Mouse (Mus musculus): ENCODE data around the gene Cyp20a1. TPM values are rescaled to one million over a fixed set of nuclear protein-coding genes. Genes with fewer than 3 reads are reported as not detected.
A peak's percentile ranks its signal among the peaks of the same experiment; 100 is the strongest.

Gene Cyp20a1
- polyA plus RNA-seq, 1 experiment from 2014 or later, result 22.3 TPM

- Histone ChIP-seq H3K4me3 (ENCODE audit: low read depth, low read length) (no peak overlapping the region), H3K4me1 (ENCODE audit: insufficient read depth) (no peaks in the 10 kb centered on the region), H3K9me3 (ENCODE audit: low read depth, low read length) (no peaks in the 10 kb centered on the region), H3K27ac (ENCODE audit: low read depth) (no peak overlapping the region), H3K9ac (no peak overlapping the region), H3K4me2 (no peak overlapping the region), H3K27me3 (ENCODE audit: insufficient read depth, low read length) (no peaks in the 10 kb centered on the region), H3K36me3 (ENCODE audit: insufficient read depth) (peaks cover 26% of the 10 kb centered on the region)
- DNase-seq (no peak), ATAC-seq (ENCODE audit: insufficient read depth) (no peak)
- WGBS, result 91% methylated on average over 1 of the region's 1 CpGs
- no peak for TF ChIP-seq CTCF (IDR thresholded peaks at IDR 0.05; ENCODE audit: low read depth)
Measured at GRCm38 (mm10) chr1:60361626-60362025, 18.5 kb downstream of the Cyp20a1 start.

DNA sequence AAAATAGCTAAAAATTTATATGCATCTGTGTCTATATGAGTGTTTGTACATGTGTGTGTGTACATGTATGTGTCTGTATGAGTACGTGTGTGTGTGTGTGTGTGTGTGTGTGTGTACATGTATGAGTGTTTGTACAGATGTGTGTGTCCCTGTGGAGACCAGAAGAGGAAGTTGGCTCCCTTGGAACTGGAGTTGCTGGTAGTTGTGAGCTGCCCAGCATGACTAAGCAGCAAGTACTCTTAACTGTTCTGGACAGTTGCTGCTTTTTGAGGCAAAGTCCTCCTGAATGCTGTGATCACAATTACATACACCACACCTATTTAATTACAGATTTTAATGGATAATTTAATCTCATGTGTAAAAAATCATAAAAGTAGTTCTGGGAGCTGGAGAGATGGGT is 33.4 kb downstream of the Cyp20a1 start:
- Histone ChIP-seq H3K4me2 (no peak overlapping the region), H3K27me3 (ENCODE audit: insufficient read depth, low read length) (no peaks in the 10 kb centered on the region), H3K4me3 (ENCODE audit: low read depth, low read length) (no peak overlapping the region), H3K27ac (ENCODE audit: low read depth) (no peak overlapping the region), H3K9ac (no peak overlapping the region), H3K4me1 (ENCODE audit: insufficient read depth) (no peaks in the 10 kb centered on the region), H3K9me3 (ENCODE audit: low read depth, low read length) (no peaks in the 10 kb centered on the region), H3K36me3 (ENCODE audit: insufficient read depth) (peaks cover 50% of the 10 kb centered on the region)
- no peak for ATAC-seq (ENCODE audit: insufficient read depth)
- DNase-seq, result no peak
- 88% methylated on average over 1 of the region's 1 CpGs for WGBS
- TF ChIP-seq CTCF (IDR thresholded peaks at IDR 0.05; ENCODE audit: low read depth), result no peak

DNA sequence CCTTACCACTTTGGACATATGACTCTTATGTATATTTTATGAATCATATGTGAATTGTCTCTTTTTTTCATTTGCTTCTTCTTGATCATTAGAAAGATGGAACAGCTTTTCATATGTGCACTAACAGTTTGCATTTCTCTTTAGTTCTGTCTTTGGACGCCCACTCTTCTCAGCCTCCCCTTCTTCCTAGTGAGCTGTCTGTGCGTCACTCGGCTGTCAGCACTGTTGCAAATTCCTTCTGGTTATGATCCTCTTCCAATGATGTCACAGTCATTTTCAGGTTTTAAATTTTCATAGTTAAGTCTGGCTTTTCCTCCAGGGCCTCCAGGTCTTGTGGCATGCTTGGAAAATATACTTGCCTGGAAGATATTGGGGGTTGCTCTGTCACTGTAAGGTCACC is 38.8 kb downstream of the Cyp20a1 start:
- Histone ChIP-seq H3K36me3 (ENCODE audit: insufficient read depth) (peaks cover 33% of the 10 kb centered on the region), H3K27ac (ENCODE audit: low read depth) (no peak overlapping the region), H3K27me3 (ENCODE audit: insufficient read depth, low read length) (no peaks in the 10 kb centered on the region), H3K4me1 (ENCODE audit: insufficient read depth) (no peaks in the 10 kb centered on the region), H3K4me3 (ENCODE audit: low read depth, low read length) (no peak overlapping the region), H3K4me2 (no peak overlapping the region), H3K9ac (no peak overlapping the region), H3K9me3 (ENCODE audit: low read depth, low read length) (no peaks in the 10 kb centered on the region)
- TF ChIP-seq CTCF (IDR thresholded peaks at IDR 0.05; ENCODE audit: low read depth), result no peak
- no peak for DNase-seq
- ATAC-seq (ENCODE audit: insufficient read depth), result no peak
- WGBS, result 92% methylated on average over 3 of the region's 3 CpGs

GRCm38 (mm10) chr1:60404848-60405247 is 61.7 kb downstream of the Cyp20a1 start:
- ATAC-seq (ENCODE audit: insufficient read depth) (no peak), DNase-seq (peak; percentile 28)
- no peaks in the 10 kb centered on the region for H3K4me1 ChIP-seq (ENCODE audit: insufficient read depth)
- no peak overlapping the region for H3K4me3 ChIP-seq (ENCODE audit: low read depth, low read length)
- WGBS, result 98% methylated on average over 1 of the region's 1 CpGs
- H3K4me2 ChIP-seq, result no peak overlapping the region
- H3K9me3 ChIP-seq (ENCODE audit: low read depth, low read length), result no peaks in the 10 kb centered on the region
- H3K27ac ChIP-seq (ENCODE audit: low read depth), result no peak overlapping the region
- H3K9ac ChIP-seq, result no peak overlapping the region
- peak; percentile 46 for TF ChIP-seq CTCF (IDR thresholded peaks at IDR 0.05; ENCODE audit: low read depth)
- H3K36me3 ChIP-seq (ENCODE audit: insufficient read depth), result no peaks in the 10 kb centered on the region
- H3K27me3 ChIP-seq (ENCODE audit: insufficient read depth, low read length), result no peaks in the 10 kb centered on the region

- peak; percentile 56 for ATAC-seq (ENCODE audit: insufficient read depth)
- Histone ChIP-seq H3K27ac (ENCODE audit: low read depth) (peak overlapping the region; percentile 95), H3K4me3 (ENCODE audit: low read depth, low read length) (peak overlapping the region; percentile 92), H3K36me3 (ENCODE audit: insufficient read depth) (no peaks in the 10 kb centered on the region), H3K9ac (peak overlapping the region; percentile 89), H3K27me3 (ENCODE audit: insufficient read depth, low read length) (no peaks in the 10 kb centered on the region), H3K4me2 (peak overlapping the region; percentile 71), H3K9me3 (ENCODE audit: low read depth, low read length) (no peaks in the 10 kb centered on the region), H3K4me1 (ENCODE audit: insufficient read depth) (no peaks in the 10 kb centered on the region)
- DNase-seq, result no peak
- no peak for TF ChIP-seq CTCF (IDR thresholded peaks at IDR 0.05; ENCODE audit: low read depth)
- 11% methylated on average over 13 of the region's 13 CpGs for WGBS
Measured at GRCm38 (mm10) chr1:60408501-60409167, 65.5 kb downstream of the Cyp20a1 start.

DNA sequence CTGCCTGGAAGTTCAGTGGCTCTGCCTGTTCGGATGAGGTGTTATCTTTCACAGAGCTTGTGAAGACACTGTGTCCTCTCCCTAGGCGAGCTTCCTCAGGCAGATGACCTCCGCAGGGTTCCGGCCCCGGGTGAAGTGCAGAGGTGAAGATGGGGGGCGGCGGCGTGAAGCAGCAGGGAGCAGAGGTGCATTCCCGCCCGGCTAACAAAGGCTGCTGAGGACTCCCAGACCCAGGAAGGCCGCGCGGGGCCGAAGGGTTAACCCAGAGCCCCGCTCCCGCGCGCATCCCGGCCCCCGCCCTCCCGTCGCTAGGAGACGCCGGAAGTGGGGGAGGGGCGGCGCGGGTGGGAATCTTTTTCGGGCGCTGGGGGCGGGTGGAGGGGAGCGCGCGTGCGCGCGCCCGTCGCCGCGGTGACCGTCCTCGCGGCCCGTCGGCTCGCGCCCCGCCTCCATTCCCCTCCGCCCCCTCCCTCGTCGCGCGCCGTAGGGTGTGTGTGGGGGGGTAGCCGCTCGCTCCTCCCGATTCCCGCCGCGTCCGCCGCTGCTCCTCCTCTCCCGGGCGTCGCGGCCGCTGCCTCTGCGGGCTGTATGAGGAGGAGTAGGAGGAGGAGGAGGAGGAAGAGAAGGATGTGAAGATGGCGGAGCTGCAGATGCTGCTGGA is 66.2 kb downstream of the Cyp20a1 start, which contains the start of gene Abi2:
Gene Abi2, plus strand, starts transcription at position 452 of the 661 bp plus-strand sequence.
- Histone ChIP-seq H3K4me2 (peak within 1 kb of the TSS; percentile 71), H3K4me3 (ENCODE audit: low read depth, low read length) (peak within 1 kb of the TSS; percentile 92), H3K27me3 (ENCODE audit: insufficient read depth, low read length) (no peaks in the 10 kb centered on the region), H3K9me3 (ENCODE audit: low read depth, low read length) (no peaks in the 10 kb centered on the region), H3K4me1 (ENCODE audit: insufficient read depth) (no peaks in the 10 kb centered on the region), H3K36me3 (ENCODE audit: insufficient read depth) (no peaks in the 10 kb centered on the region), H3K27ac (ENCODE audit: low read depth) (peak within 1 kb of the TSS; percentile 95), H3K9ac (peak within 1 kb of the TSS; percentile 89)
- under 1% methylated on average over 53 of the region's 69 CpGs for WGBS
- TF ChIP-seq CTCF (IDR thresholded peaks at IDR 0.05; ENCODE audit: low read depth), result no peak
- peak; percentile 95 for DNase-seq
- ATAC-seq (ENCODE audit: insufficient read depth), result peak; percentile 94

Data from lung, embryonic 14.5 days (tissue).